Comparison of ENCODE assay signal across 9 mouse cellular contexts in the genomic region with DNA sequence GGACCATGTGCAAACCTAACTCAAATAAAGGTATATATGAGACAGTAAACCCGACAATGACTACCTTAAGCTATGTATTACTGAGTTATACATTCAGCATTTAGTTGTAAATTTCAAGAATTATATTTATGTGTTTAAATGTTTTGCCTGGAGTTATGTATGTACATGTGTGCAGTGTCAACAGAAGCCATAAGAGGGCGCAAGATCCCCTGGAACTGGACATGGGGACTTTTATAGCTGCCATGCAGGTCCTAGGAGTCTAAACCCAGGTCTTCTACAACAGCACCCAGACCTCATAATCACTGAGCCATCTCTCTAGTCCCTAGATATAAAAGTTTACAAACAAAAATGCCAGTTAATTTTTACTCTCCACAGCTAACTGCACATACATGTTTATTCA.
DNase-seq lines count a peak whose midpoint lies in the region; ATAC-seq and TF ChIP-seq lines count a peak whose summit lies in the region.
"Had no signal": no experiment of that assay in that cellular context is flagged by ENCODE, and none has a peak within 500 bp of the region (broad histone marks: within the 10 kb centered on the region; RNA-seq: fewer than 3 reads in every experiment).

No protein-coding gene starts in this region.

- peak; percentile 70 for TF ChIP-seq CTCF in lung, postnatal 0 days (IDR thresholded peaks at IDR 0.05)

- no peaks in the 10 kb centered on the region for H3K9me3 ChIP-seq in heart, embryonic 10.5 days
- no peaks in the 10 kb centered on the region for H3K9me3 ChIP-seq in lung, postnatal 0 days (ENCODE audit: low read length)

- ATAC-seq in lung, postnatal 0 days: no peak
- ATAC-seq in activated CD4-positive, CD25-positive, alpha-beta regulatory T cell, adult 4 months: no peak

- peaks cover 24% of the 10 kb centered on the region; the same call in 1 of the 2 replicates for H3K27me3 ChIP-seq in heart, embryonic 10.5 days (ENCODE audit: insufficient read depth, poor library complexity, severe bottlenecking)
- no peaks in the 10 kb centered on the region for H3K27me3 ChIP-seq in lung, postnatal 0 days (replicated peaks; ENCODE audit: insufficient read depth, low read length)

- no peak overlapping the region for H3K9ac ChIP-seq in lung, postnatal 0 days (replicated peaks; ENCODE audit: low read depth)

- no peak for TF ChIP-seq EP300 in lung, postnatal 0 days (IDR thresholded peaks at IDR 0.05)

- H3K4me3 ChIP-seq in heart, embryonic 10.5 days: no peak overlapping the region
- H3K4me3 ChIP-seq in lung, postnatal 0 days (ENCODE audit: low read depth, low read length): no peak overlapping the region
- H3K4me3 ChIP-seq: myocyte had no signal

- H3K4me1 ChIP-seq in heart, embryonic 10.5 days: no peaks in the 10 kb centered on the region
- H3K4me1 ChIP-seq in lung, postnatal 0 days (ENCODE audit: insufficient read depth, low read depth, low read length): no peaks in the 10 kb centered on the region

- WGBS in heart, embryonic 10.5 days: 68% methylated on average over 2 of the region's 2 CpGs
- WGBS in lung, postnatal 0 days: 80% methylated on average over 2 of the region's 2 CpGs

- 0 out of 2 replicates have a peak, but pooled peaks cover 3% of the 10 kb centered on the region for H3K36me3 ChIP-seq in heart, embryonic 10.5 days
- no peaks in the 10 kb centered on the region for H3K36me3 ChIP-seq in lung, postnatal 0 days (ENCODE audit: insufficient read depth, low read length)

- peak; percentile 34 for DNase-seq in heart, postnatal 4 days
- DNase-seq in heart, embryonic 10.5 days (ENCODE audit: low spot score): no peak
- DNase-seq in A20 (ENCODE audit: low read depth, low spot score): peak; percentile 64
- DNase-seq in T-cell, adult 2 months (ENCODE audit: low spot score): peak; percentile 34
- peak; percentile 66 for DNase-seq in lung, postnatal 0 days (ENCODE audit: low spot score)
- DNase-seq in cerebellum, adult 9-11 months: no peak
- DNase-seq in ovary, adult 18-20 months (ENCODE audit: low spot score): no peak

- H3K4me2 ChIP-seq in lung, postnatal 0 days (replicated peaks; ENCODE audit: low read depth, low read length): no peak overlapping the region

- H3K27ac ChIP-seq in heart, embryonic 10.5 days: no peak overlapping the region
- H3K27ac ChIP-seq in lung, postnatal 0 days (ENCODE audit: low read length): no peak overlapping the region

Comparison
In these comparisons a context has a peak if more than half of its experiments do, and no peak if none do; other contexts are left out.
1. DNase-seq: peak in heart, postnatal 4 days (single experiment), A20 (single experiment), T-cell, adult 2 months (single experiment) and lung, postnatal 0 days (single experiment); none in heart, embryonic 10.5 days (single experiment), cerebellum, adult 9-11 months (single experiment) and ovary, adult 18-20 months (single experiment).